Mouse (Mus musculus) lung, postnatal 0 days (tissue): ENCODE data around the gene Tmem140. TPM values are rescaled to one million over a fixed set of nuclear protein-coding genes. Genes with fewer than 3 reads are reported as not detected.

Experiments used
- ATAC-seq: fragments of 200-750 bp; cut with Nextera tagmentation; 2 replicates; pipeline ENCODE4 v1.8.0; 2017; ENCODE audit warnings: moderate library complexity
- DNase-seq: peaks from one replicate; pipeline ENCODE4 v3.0.0-alpha.2; 2016; ENCODE audit warnings: low spot score
- H3K27ac ChIP-seq: fragments of 300-500 bp; sonication (generic); 2 replicates; pipeline ENCODE4 v1.5.1; 2014; ENCODE audit warnings: antibody characterized with exemption, mild to moderate bottlenecking, low read length, mixed read lengths
- H3K27me3 ChIP-seq: fragments of 300-500 bp; sonication (generic); replicated peaks from 2 replicates; pipeline ENCODE4 v1.6.1; 2014; ENCODE audit warnings: low read length, mixed read lengths; ENCODE audit not compliant: insufficient read depth
- H3K36me3 ChIP-seq: fragments of 300-500 bp; sonication (generic); 2 replicates; pipeline ENCODE4 v1.6.1; 2014; ENCODE audit warnings: low read length, mixed read lengths; ENCODE audit not compliant: insufficient read depth
- H3K4me1 ChIP-seq: fragments of 300-500 bp; sonication (generic); 2 replicates; pipeline ENCODE4 v1.6.1; 2014; ENCODE audit warnings: antibody characterized with exemption, low read depth, low read length, mixed read lengths; ENCODE audit not compliant: insufficient read depth
- H3K4me2 ChIP-seq: fragments of 300-500 bp; sonication (generic); replicated peaks from 2 replicates; pipeline ENCODE4 v1.6.1; 2014; ENCODE audit warnings: low read depth, mild to moderate bottlenecking, low read length, moderate library complexity, mixed read lengths
- H3K4me3 ChIP-seq: fragments of 300-500 bp; sonication (generic); 2 replicates; pipeline ENCODE4 v1.5.1; 2014; ENCODE audit warnings: low read depth, low read length
- H3K9ac ChIP-seq: fragments of 300-500 bp; sonication (generic); replicated peaks from 2 replicates; pipeline ENCODE4 v1.6.1; 2014; ENCODE audit warnings: low read depth, mild to moderate bottlenecking
- H3K9me3 ChIP-seq: fragments of 300-500 bp; sonication (generic); 2 replicates; pipeline ENCODE4 v1.6.1; 2016; ENCODE audit warnings: low read length, mixed read lengths
- CTCF ChIP-seq: IDR thresholded peaks from 2 replicates; pipeline ENCODE4 v1.5.1; 2016; ENCODE audit warnings: antibody characterized with exemption, mild to moderate bottlenecking
- EP300 ChIP-seq: IDR thresholded peaks from 2 replicates; pipeline ENCODE4 v1.6.1; 2016; ENCODE audit warnings: antibody characterized with exemption, mild to moderate bottlenecking, control low read depth
- WGBS: fragments of 180-500 bp; shearing (Covaris S2); extraction: QIAGEN DNeasy Blood & Tissue Kit; methylation state at CpG from one replicate; pipeline ENCODE4 v1.1.7; 2014; 5-methylcytosine and 5-hydroxymethylcytosine counted together
- polyA plus RNA-seq: library from polyadenylated mRNA; unstranded; fragments of >200 nt; fragmentation: Nextera tagmentation; extraction: Ambion mirVana; gene quantifications from 2 replicates; pipeline ENCODE4 v1.2.1, GENCODE M21; 2015

Tmem140 gene
- polyA plus RNA-seq, 1 experiment from 2014 or later = 34.9 TPM

DNA sequence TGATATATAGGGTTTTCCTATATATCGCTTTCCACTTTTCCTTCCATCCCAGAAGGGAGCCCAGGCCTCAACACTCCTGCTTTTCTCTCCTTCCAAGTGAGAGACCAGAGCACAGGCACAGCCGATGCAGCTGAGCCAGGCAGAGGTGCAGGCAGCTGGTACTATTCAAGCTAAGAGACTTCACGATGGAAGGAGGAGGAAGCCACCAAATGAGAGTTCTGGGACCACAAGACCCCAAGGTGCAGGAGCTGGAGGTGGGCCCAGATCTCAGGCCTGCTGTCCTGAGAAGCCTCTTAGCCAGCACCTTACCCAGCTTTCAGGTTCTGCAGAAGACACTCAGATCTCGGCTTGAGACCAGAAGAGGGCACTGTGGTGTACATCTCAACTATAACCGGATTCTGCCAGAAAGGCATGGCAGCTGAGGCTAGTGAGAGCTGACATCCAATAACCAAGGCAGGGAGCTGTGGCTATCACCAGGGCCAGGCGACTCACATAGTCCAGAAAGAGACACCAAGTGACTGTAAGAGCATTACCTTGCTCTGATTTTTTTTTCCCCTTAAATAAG is 17.0 kb downstream of the Tmem140 start:
- H3K27ac ChIP-seq = no peak overlapping the region
- H3K27me3 ChIP-seq = no peaks in the 10 kb centered on the region
- ATAC-seq (no peak), DNase-seq (peak; percentile 60)
- WGBS = 61% methylated on average over 6 of the region's 6 CpGs
- H3K36me3 ChIP-seq = 0 out of 2 replicates have a peak, but pooled peaks cover 9% of the 10 kb centered on the region
- H3K4me1 ChIP-seq = peaks cover 7% of the 10 kb centered on the region; the same call in 1 of the 2 replicates
- no peak overlapping the region for H3K4me2 ChIP-seq
- TF ChIP-seq EP300 (no peak), CTCF (peak; percentile 66)
- no peak overlapping the region for H3K4me3 ChIP-seq
- H3K9me3 ChIP-seq = no peaks in the 10 kb centered on the region
- H3K9ac ChIP-seq = no peak overlapping the region

DNA sequence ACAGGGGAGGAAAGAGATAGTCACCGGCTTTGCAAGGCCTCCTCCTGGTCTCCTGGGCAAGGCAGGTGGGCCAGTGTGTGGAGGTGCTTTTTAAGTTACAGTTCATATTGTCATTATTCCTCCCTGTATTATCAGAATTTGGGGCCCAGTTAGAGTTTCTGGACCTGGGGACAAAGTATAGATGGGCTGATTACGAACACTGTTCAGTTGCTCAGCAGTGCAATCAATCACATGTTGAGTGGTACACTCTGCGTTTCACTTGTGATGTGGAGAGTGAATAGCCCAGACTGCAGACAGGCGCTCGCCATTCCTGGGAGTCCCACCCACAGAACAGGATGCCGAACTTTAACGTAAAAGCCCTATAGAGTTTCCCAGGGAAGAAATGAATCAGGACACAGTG is 21.8 kb downstream of the Tmem140 start:
- Histone ChIP-seq H3K9ac (no peak overlapping the region), H3K4me2 (no peak overlapping the region), H3K27ac (no peak overlapping the region), H3K36me3 (peaks cover 29% of the 10 kb centered on the region; the same call in 1 of the 2 replicates), H3K9me3 (no peaks in the 10 kb centered on the region), H3K4me1 (no peaks in the 10 kb centered on the region), H3K27me3 (no peaks in the 10 kb centered on the region), H3K4me3 (no peak overlapping the region)
- WGBS = 86% methylated on average over 7 of the region's 7 CpGs
- no peak for DNase-seq
- ATAC-seq = no peak
- TF ChIP-seq EP300 = no peak
- TF ChIP-seq CTCF = no peak

DNA sequence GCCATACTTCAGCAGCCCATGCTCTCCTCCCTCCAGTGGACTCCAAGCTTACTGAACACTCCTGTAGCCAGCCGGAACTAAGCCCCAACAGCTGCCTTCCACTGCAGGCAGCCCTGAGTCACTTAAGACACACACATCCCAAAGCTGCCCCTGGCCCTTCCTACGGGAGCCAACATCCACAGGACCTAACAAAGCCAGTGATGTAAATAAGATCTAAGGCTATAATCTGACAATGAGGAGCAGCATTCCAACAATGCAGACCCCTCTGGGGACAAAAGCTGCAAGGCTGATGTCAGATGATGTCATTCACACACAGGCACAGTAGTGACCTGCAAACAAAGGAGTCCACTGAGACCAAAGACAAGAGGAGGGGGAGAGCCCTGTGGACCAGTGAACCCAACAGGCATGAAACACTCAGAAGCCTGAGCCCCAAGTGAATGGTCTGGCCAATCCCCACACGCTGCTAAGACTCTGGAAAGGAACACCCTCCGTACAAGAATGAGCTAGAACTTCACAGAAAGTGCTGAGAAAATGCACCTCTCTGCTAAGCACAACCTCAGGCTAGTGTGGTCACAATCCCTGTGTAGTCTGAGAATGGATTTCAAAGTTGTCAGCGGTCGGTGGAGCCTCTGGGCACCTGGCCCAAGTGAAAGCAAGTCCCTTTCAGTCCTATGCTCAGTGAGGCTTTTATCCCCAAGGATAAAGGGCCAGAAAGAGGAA is 24.3 kb downstream of the Tmem140 start:
- peaks cover 41% of the 10 kb centered on the region; the same call in 1 of the 2 replicates for H3K36me3 ChIP-seq
- no peak overlapping the region for H3K27ac ChIP-seq
- DNase-seq (no peak), ATAC-seq (no peak)
- H3K4me1 ChIP-seq = no peaks in the 10 kb centered on the region
- no peak overlapping the region for H3K4me3 ChIP-seq
- H3K4me2 ChIP-seq = no peak overlapping the region
- no peak for TF ChIP-seq EP300
- no peak for TF ChIP-seq CTCF
- 81% methylated on average over 6 of the region's 6 CpGs for WGBS
- H3K27me3 ChIP-seq = no peaks in the 10 kb centered on the region
- no peak overlapping the region for H3K9ac ChIP-seq
- no peaks in the 10 kb centered on the region for H3K9me3 ChIP-seq

DNA sequence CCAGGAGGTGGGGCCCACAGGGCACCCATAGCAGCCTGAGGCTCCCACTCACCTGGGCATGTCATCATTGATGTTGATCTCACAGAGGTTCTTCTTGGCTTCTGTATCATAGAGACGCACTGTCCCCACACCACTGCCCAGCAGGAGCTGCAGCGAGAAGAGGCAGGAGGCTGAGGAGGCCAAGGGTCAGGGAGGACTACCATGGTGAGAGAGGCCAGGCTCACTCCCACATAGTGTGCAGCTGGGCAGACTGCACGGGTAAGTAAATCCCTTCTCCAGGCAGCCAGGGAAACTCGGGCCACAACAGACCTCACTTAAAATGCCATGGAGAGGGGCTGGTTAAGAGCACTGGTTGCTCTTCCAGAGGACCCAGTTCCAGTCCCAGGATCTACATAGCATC is 26.2 kb downstream of the Tmem140 start:
- Histone ChIP-seq H3K4me1 (no peaks in the 10 kb centered on the region), H3K4me2 (no peak overlapping the region), H3K36me3 (peaks cover 37% of the 10 kb centered on the region; the same call in 1 of the 2 replicates), H3K9me3 (no peaks in the 10 kb centered on the region), H3K9ac (no peak overlapping the region), H3K27ac (no peak overlapping the region), H3K27me3 (no peaks in the 10 kb centered on the region), H3K4me3 (no peak overlapping the region)
- no peak for DNase-seq
- no peak for ATAC-seq
- WGBS = 77% methylated on average over 4 of the region's 4 CpGs
- no peak for TF ChIP-seq EP300

DNA sequence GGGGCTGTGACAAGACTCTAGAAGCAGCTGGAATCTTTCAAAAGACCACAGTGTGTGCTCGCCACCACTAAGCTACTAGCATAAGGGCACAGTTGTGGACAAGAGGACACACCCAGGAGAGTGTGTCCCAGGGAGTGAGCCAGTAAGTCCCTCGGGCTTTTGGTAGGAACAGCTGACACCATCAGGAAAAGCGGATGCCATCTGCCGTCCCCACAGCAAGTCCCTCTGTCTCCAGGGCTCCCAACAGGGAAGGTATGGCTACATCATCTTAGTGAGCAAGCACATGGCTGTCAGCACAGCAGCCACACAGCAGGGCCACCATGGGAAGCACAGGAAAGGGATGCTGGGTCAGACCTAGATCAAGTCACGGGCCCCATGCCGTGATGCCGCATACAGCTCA is 32.6 kb downstream of the Tmem140 start:
- 90% methylated on average over 7 of the region's 7 CpGs for WGBS
- no peaks in the 10 kb centered on the region for H3K9me3 ChIP-seq
- no peak overlapping the region for H3K9ac ChIP-seq
- no peak for ATAC-seq
- H3K4me3 ChIP-seq = no peak overlapping the region
- no peak for TF ChIP-seq CTCF
- TF ChIP-seq EP300 = no peak
- H3K36me3 ChIP-seq = peaks cover 8% of the 10 kb centered on the region; the same call in 1 of the 2 replicates
- H3K4me2 ChIP-seq = no peak overlapping the region
- DNase-seq = no peak
- no peaks in the 10 kb centered on the region for H3K27me3 ChIP-seq
- H3K4me1 ChIP-seq = no peaks in the 10 kb centered on the region
- H3K27ac ChIP-seq = no peak overlapping the region

DNA sequence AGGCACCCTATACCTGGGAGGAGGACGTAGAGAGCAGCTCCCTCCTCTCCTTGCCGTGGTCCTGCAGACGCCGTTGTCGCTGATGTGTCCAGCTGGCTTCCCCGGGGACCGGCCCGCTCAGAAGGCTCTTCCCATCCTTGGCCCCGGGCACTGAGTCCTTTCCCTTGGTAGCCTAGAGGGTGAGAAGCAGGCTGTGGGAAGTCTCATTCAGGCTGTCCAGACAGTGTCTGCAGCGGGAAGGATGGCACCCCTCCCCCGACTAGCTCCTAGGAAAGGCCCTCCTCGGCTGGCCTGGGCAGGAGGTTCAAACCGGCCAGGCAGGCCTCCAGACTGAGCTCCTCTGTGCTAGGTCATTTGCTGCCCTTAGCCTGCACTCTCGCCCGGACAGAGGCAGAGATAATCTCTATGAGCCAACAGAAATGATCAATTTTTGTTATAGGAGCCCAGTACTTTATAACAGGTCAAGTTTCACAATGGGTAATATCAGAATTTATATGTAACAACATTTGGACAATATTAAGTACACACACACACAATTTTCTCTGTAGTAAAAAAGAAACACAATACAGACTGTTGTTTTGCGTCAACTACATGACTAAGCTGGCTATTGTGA is 33.3 kb downstream of the Tmem140 start:
- no peak overlapping the region for H3K9ac ChIP-seq
- no peak for ATAC-seq
- no peak for DNase-seq
- no peak overlapping the region for H3K4me3 ChIP-seq
- WGBS = 60% methylated on average over 15 of the region's 16 CpGs
- TF ChIP-seq CTCF = no peak
- no peak for TF ChIP-seq EP300
- no peaks in the 10 kb centered on the region for H3K27me3 ChIP-seq
- no peak overlapping the region for H3K4me2 ChIP-seq
- H3K9me3 ChIP-seq = no peaks in the 10 kb centered on the region
- no peak overlapping the region for H3K27ac ChIP-seq
- 0 out of 2 replicates have a peak, but pooled peaks cover under 1% of the 10 kb centered on the region for H3K36me3 ChIP-seq
- H3K4me1 ChIP-seq = no peaks in the 10 kb centered on the region
